Mouse (Mus musculus) cerebellum, adult 2 months (tissue): ENCODE data around the gene Eif3g.

Source experiments
- CTCF ChIP-seq: fragments of 200-500 bp; IDR thresholded peaks from 2 replicates; pipeline ENCODE4 v1.5.1; 2011; ENCODE audit warnings: low read depth, mild to moderate bottlenecking, control low read depth, low read length, moderate library complexity, borderline replicate concordance; ENCODE audit not compliant: insufficient read depth
- POLR2A ChIP-seq: fragments of 200-500 bp; IDR thresholded peaks from 2 replicates; pipeline ENCODE4 v1.6.1; 2011; ENCODE audit warnings: low read length, control low read depth, borderline replicate concordance; ENCODE audit not compliant: insufficient read depth

DNA sequence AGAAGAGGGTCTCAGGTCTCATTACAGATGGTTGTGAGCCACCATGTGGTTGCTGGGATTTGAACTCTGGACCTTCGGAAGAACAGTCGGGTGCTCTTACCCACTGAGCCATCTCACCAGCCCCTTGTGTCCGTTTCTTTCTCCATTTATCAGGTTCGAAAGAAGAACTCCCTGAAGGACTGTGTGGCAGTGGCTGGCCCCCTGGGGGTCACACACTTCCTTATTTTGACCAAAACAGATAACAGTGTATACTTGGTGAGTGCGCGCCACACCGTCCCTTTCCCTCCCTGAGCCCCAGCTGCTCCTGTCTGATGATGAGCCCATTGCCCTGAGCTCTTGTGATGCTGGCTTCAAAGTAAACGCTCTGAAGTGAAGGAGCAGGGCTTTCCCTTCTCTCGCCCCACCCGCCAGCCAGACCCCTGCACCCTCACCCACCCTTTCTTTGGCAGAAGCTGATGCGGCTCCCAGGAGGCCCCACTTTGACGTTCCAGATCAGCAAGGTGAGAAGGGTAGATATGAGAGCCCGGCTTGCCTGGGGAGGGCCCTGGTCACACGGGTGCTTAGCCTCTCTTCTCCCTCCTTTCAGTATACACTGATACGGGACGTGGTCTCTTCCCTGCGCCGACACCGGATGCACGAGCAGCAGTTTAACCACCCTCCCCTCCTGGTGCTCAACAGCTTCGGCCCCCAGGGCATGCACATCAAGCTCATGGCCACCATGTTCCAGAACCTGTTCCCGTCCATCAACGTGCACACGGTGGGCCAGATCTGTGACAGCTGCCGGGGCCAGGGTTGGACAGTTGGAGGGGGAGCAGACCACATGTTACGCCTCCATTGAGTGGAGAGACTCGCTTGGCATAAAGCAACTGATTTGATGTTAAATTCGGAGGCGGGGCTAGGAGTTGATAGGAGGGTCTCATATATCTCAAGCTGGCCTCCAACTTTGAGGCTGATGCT lies 9.0 kb downstream of the Eif3g start:
- TF ChIP-seq POLR2A (no peak), CTCF (no peak)
